Mouse (Mus musculus) intestine, embryonic 15.5 days (tissue): ENCODE data around the gene Gm3233. TPM values are rescaled to one million over a fixed set of nuclear protein-coding genes. Genes with fewer than 3 reads are reported as not detected.
"Not testable (repeated sequence)": the region's sequence is repeated elsewhere in the genome, so short reads cannot be mapped to it uniquely, and the experiment has no call there.

ENCODE experiments used
- ATAC-seq: fragments of 200-750 bp; cut with Nextera tagmentation; 2 replicates; pipeline ENCODE4 v1.8.0; 2017; ENCODE audit warnings: moderate TSS enrichment, moderate library complexity
- H3K27ac ChIP-seq: fragments of 300-500 bp; sonication (generic); 2 replicates; pipeline ENCODE4 v1.5.1; 2015; ENCODE audit warnings: mild to moderate bottlenecking, inconsistent platforms
- H3K27me3 ChIP-seq: fragments of 300-500 bp; sonication (generic); replicated peaks from 2 replicates; pipeline ENCODE4 v1.6.1; 2015; ENCODE audit warnings: inconsistent platforms
- H3K36me3 ChIP-seq: fragments of 300-500 bp; sonication (generic); 2 replicates; pipeline ENCODE4 v1.6.1; 2015; ENCODE audit warnings: inconsistent platforms
- H3K4me1 ChIP-seq: fragments of 300-500 bp; sonication (generic); replicated peaks from 2 replicates; pipeline ENCODE4 v1.6.1; 2015; ENCODE audit warnings: inconsistent platforms
- H3K4me2 ChIP-seq: fragments of 300-500 bp; sonication (generic); replicated peaks from 2 replicates; pipeline ENCODE4 v1.6.1; 2015; ENCODE audit warnings: mild to moderate bottlenecking, inconsistent platforms
- H3K4me3 ChIP-seq: fragments of 300-500 bp; sonication (generic); replicated peaks from 2 replicates; pipeline ENCODE4 v1.5.1; 2015; ENCODE audit warnings: inconsistent platforms
- H3K9ac ChIP-seq: fragments of 300-500 bp; sonication (generic); 2 replicates; pipeline ENCODE4 v1.6.1; 2015; ENCODE audit warnings: inconsistent platforms
- H3K9me3 ChIP-seq: fragments of 300-500 bp; sonication (generic); 2 replicates; pipeline ENCODE4 v1.6.1; 2016; ENCODE audit warnings: inconsistent platforms
- WGBS: fragments of 180-500 bp; shearing (Covaris S2); methylation state at CpG from one replicate; pipeline ENCODE4 v1.1.7; 2015; 5-methylcytosine and 5-hydroxymethylcytosine counted together
- polyA plus RNA-seq: library from polyadenylated mRNA; unstranded; fragments of >200 nt; fragmentation: Nextera tagmentation; extraction: Ambion mirVana; gene quantifications from 2 replicates; pipeline ENCODE4 v1.2.1, GENCODE M21; 2015

Gm3233 gene
- polyA plus RNA-seq, 1 experiment from 2014 or later, result not detected

GRCm38 (mm10) chr10:77771225-77771624 is 11.7 kb upstream of the Gm3233 start, which contains the start of gene Gm3238:
Gene Gm3238 (minus strand): TSS chr10:77771325.
- ATAC-seq, H3K4me2 ChIP-seq, H3K36me3 ChIP-seq, H3K9ac ChIP-seq, H3K4me3 ChIP-seq, H3K4me1 ChIP-seq, H3K9me3 ChIP-seq, H3K27me3 ChIP-seq, H3K27ac ChIP-seq: not testable (repeated sequence)
- WGBS, result 22% methylated on average over 1 of the region's 1 CpGs

DNA sequence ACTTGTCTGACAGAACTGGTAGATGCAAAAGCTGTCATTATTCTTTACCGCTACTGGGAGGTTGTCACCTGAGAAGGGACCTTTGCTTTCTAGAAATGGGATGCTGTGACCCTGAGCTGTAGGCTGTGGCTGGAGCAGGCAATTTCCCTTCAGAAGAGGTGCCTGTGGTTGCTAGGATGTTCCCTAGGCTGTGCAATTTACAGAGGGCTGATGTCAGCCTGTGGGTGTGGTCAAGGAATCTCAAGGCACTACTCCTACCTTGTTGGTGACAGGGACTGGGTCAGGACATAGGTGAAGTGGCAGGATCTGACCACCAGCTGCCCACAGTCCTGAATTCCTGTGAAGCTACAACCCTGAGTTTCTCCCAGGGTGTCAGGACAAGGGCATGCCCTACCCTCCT is 10.2 kb upstream of the Gm3233 start:
- no peak overlapping the region for H3K4me2 ChIP-seq
- no peak overlapping the region for H3K27ac ChIP-seq
- no peaks in the 10 kb centered on the region for H3K4me1 ChIP-seq
- no peaks in the 10 kb centered on the region for H3K27me3 ChIP-seq
- no peaks in the 10 kb centered on the region for H3K9me3 ChIP-seq
- no peaks in the 10 kb centered on the region for H3K36me3 ChIP-seq
- H3K4me3 ChIP-seq, result no peak overlapping the region
- ATAC-seq, result no peak
- WGBS, result 73% methylated on average over 1 of the region's 1 CpGs
- H3K9ac ChIP-seq, result no peak overlapping the region

- H3K27ac ChIP-seq, result no peak overlapping the region
- no peak overlapping the region for H3K4me3 ChIP-seq
- H3K9ac ChIP-seq, result no peak overlapping the region
- no peaks in the 10 kb centered on the region for H3K36me3 ChIP-seq
- H3K4me2 ChIP-seq, result no peak overlapping the region
- H3K4me1 ChIP-seq, result no peaks in the 10 kb centered on the region
- no peaks in the 10 kb centered on the region for H3K27me3 ChIP-seq
- H3K9me3 ChIP-seq, result no peaks in the 10 kb centered on the region
- ATAC-seq, result no peak
Observed at GRCm38 (mm10) chr10:77753448-77753847, 6.0 kb downstream of the Gm3233 start.

GRCm38 (mm10) chr10:77752312-77752711 is 7.2 kb downstream of the Gm3233 start:
- H3K4me3 ChIP-seq, H3K27me3 ChIP-seq, H3K4me2 ChIP-seq, H3K9me3 ChIP-seq, H3K9ac ChIP-seq, ATAC-seq, H3K4me1 ChIP-seq, H3K36me3 ChIP-seq, H3K27ac ChIP-seq: not testable (repeated sequence)
- 61% methylated on average over 3 of the region's 3 CpGs for WGBS

DNA sequence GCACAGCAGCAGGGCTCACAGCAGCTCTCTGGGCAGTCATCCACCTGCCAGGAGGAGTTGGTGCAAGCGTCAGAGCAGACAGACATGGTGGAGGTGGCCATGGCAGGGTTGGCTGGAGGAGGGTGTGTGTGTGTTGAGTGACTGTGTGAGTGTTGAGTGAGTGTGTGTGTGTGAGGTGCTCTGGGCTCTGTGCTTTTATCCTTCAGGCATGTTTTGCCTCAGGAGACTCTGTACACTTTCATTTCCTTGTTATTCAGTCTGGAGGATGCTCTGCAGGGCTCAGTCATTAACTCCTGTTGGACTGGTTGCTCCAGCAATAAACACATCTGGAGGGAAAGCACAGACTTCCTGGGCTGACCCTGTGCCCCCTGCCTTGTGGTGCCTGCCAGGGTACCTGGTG is 8.2 kb downstream of the Gm3233 start, which contains the start of gene Gm9736:
TSS of gene Gm9736 (minus strand) at position 101 of the 400 bp plus-strand sequence.
- not testable (repeated sequence) for H3K4me1 ChIP-seq, H3K36me3 ChIP-seq, H3K27ac ChIP-seq, ATAC-seq, H3K27me3 ChIP-seq, H3K4me3 ChIP-seq, H3K9ac ChIP-seq, H3K9me3 ChIP-seq, H3K4me2 ChIP-seq
- 75% methylated on average over 1 of the region's 1 CpGs for WGBS

DNA sequence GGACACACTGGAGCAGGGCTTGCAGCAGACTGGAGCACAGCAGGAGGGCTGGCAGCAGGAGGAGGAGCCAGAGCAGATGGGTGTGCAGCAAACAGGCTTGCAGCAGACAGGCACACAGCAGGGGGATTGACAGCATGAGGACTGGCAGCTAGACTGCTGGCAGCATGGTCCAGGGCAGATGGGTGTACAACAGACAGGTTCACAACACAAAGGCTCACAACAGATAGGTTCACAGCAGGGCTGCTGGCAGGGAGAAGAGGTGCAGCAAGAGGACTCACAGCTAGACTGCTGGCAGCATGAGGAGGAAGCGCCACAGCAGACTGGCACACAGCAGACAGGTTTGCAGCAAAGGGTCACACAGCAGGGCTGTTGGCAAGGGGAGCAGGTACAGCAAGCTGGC is 8.8 kb downstream of the Gm3233 start:
- not testable (repeated sequence) for H3K4me2 ChIP-seq, H3K27ac ChIP-seq, H3K4me1 ChIP-seq, H3K36me3 ChIP-seq, H3K9ac ChIP-seq, H3K4me3 ChIP-seq, ATAC-seq, H3K9me3 ChIP-seq, H3K27me3 ChIP-seq
- whole genome bisulfite sequencing, result 90% methylated on average over 1 of the region's 1 CpGs

GRCm38 (mm10) chr10:77741924-77742688 is 17.4 kb downstream of the Gm3233 start, which contains the start of gene Gm18596:
Gene Gm18596 (minus strand): TSS chr10:77742638.
- not testable (repeated sequence) for H3K9me3 ChIP-seq, H3K27me3 ChIP-seq, ATAC-seq, H3K4me1 ChIP-seq, H3K4me2 ChIP-seq, H3K27ac ChIP-seq, H3K4me3 ChIP-seq, H3K36me3 ChIP-seq, H3K9ac ChIP-seq
- 61% methylated on average over 5 of the region's 5 CpGs for WGBS

DNA sequence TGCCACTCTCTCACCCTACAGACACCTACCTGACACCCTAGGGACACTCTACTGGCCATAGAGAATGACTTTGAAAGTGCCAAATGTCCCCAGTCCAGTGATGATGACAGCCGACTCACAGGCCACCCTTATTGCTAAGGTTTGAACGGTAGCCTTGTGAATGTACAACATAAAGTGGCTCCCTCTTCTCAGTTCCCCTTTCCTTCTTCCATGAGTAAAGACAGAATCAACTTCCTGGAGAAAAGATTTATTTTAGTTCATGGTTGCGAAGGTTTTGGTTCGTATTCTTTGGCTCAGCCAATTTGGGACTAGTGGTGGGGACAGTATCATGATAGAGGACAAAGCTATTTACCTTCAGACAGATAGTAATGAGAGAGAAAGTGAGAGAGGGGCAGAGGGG is 20.6 kb downstream of the Gm3233 start:
- no peaks in the 10 kb centered on the region for H3K27me3 ChIP-seq
- ATAC-seq, result no peak
- H3K27ac ChIP-seq, result no peak overlapping the region
- no peak overlapping the region for H3K4me2 ChIP-seq
- no peak overlapping the region for H3K4me3 ChIP-seq
- peaks cover 6% of the 10 kb centered on the region; the same call in 1 of the 2 replicates for H3K9me3 ChIP-seq
- no peaks in the 10 kb centered on the region for H3K36me3 ChIP-seq
- H3K4me1 ChIP-seq, result no peaks in the 10 kb centered on the region
- no peak overlapping the region for H3K9ac ChIP-seq
- WGBS, result 81% methylated on average over 4 of the region's 4 CpGs

GRCm38 (mm10) chr10:77735928-77736327 is 23.6 kb downstream of the Gm3233 start:
- H3K36me3 ChIP-seq, result no peaks in the 10 kb centered on the region
- no peak for ATAC-seq

GRCm38 (mm10) chr10:77729241-77729640 is 30.2 kb downstream of the Gm3233 start:
- 54% methylated on average over 4 of the region's 4 CpGs for WGBS
- H3K4me2 ChIP-seq, result no peak overlapping the region
- H3K9ac ChIP-seq, result no peak overlapping the region
- H3K27me3 ChIP-seq, result no peaks in the 10 kb centered on the region
- ATAC-seq, result no peak
- H3K4me1 ChIP-seq, result no peaks in the 10 kb centered on the region
- no peak overlapping the region for H3K27ac ChIP-seq
- H3K9me3 ChIP-seq, result no peaks in the 10 kb centered on the region
- H3K36me3 ChIP-seq, result no peaks in the 10 kb centered on the region
- no peak overlapping the region for H3K4me3 ChIP-seq

More at GRCm38 (mm10) chr10:77735928-77736327, 23.6 kb downstream of the Gm3233 start:
- H3K4me1 ChIP-seq, result no peaks in the 10 kb centered on the region
- H3K4me2 ChIP-seq, result no peak overlapping the region
- no peak overlapping the region for H3K27ac ChIP-seq
- WGBS, result 83% methylated on average over 1 of the region's 1 CpGs
- no peak overlapping the region for H3K4me3 ChIP-seq
- no peaks in the 10 kb centered on the region for H3K27me3 ChIP-seq
- H3K9me3 ChIP-seq, result peaks cover 6% of the 10 kb centered on the region; the same call in 1 of the 2 replicates
- no peak overlapping the region for H3K9ac ChIP-seq

- H3K4me1 ChIP-seq, result no peaks in the 10 kb centered on the region
- no peak for ATAC-seq
- H3K9me3 ChIP-seq, result no peaks in the 10 kb centered on the region
- H3K27ac ChIP-seq, result no peak overlapping the region
- 52% methylated on average over 4 of the region's 4 CpGs for WGBS
- no peak overlapping the region for H3K9ac ChIP-seq
- no peak overlapping the region for H3K4me2 ChIP-seq
- no peaks in the 10 kb centered on the region for H3K36me3 ChIP-seq
- no peaks in the 10 kb centered on the region for H3K27me3 ChIP-seq
- H3K4me3 ChIP-seq, result no peak overlapping the region
Observed at GRCm38 (mm10) chr10:77728280-77728679, 31.2 kb downstream of the Gm3233 start.

DNA sequence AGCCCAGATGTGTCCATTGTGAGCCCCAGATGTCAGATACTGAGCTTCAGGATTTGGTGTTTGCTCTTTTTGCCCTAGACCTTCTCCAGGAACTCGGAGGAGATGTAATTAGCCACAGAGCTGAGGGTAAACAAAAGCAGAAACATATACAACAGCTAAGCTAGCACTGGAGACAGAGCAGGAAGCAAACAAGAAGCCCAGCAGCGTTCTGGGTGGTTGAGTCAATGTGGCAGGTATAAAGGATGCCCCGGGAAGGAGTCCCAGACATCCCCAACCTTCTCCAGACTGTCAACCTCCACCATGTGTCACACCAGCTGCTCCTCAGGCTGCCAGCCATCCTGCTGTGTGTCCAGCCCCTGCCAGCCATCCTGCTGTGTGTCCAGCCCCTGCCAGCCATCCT is 33.3 kb downstream of the Gm3233 start, which contains the start of gene Gm10100:
TSS of gene Gm10100 (plus strand) at position 301 of the 400 bp plus-strand sequence.
- H3K27me3 ChIP-seq, result no peaks in the 10 kb centered on the region
- no peak within 1 kb of the TSS for H3K4me3 ChIP-seq
- no peaks in the 10 kb centered on the region for H3K4me1 ChIP-seq
- no peak within 1 kb of the TSS for H3K27ac ChIP-seq
- WGBS, result 27% methylated on average over 3 of the region's 3 CpGs
- H3K9ac ChIP-seq, result no peak within 1 kb of the TSS
- ATAC-seq, result no peak
- no peaks in the 10 kb centered on the region for H3K9me3 ChIP-seq
- H3K4me2 ChIP-seq, result no peak within 1 kb of the TSS
- no peaks in the 10 kb centered on the region for H3K36me3 ChIP-seq

DNA sequence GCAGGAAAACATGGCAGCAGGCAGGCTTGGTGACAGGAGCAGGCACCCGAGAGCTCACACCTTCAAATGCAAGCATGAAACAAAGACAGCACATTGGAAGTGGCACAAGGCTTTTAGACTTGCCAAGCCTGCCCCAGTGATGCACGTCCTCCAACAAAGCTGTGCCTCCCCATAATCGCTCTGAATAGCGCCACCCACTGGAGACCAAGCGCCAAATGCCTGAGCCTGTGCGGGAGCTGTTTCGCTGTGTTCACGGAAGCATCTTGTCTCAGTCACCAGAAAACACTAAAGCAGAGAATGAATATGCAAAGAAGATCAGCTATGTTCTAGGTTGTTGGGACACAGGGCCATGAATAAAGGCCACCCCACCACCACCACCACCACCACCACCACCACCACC is 34.6 kb downstream of the Gm3233 start:
- Histone ChIP-seq H3K4me2 (no peak overlapping the region), H3K27me3 (no peaks in the 10 kb centered on the region), H3K4me3 (no peak overlapping the region), H3K27ac (no peak overlapping the region), H3K9me3 (no peaks in the 10 kb centered on the region), H3K9ac (no peak overlapping the region), H3K36me3 (no peaks in the 10 kb centered on the region), H3K4me1 (no peaks in the 10 kb centered on the region)
- no peak for ATAC-seq
- WGBS, result 71% methylated on average over 8 of the region's 8 CpGs
